8 mouse cellular contexts compared by ENCODE assay signal in genomic region chr7:118297613-118298012, GRCm38 (mm10). TPM values are rescaled to one million over a fixed set of nuclear protein-coding genes. Genes with fewer than 3 reads are reported as not detected.
A peak's percentile ranks its signal among the peaks of the same experiment; 100 is the strongest.
DNase-seq lines count a peak whose midpoint lies in the region; ATAC-seq and TF ChIP-seq lines count a peak whose summit lies in the region.

No protein-coding gene starts in this region.

- H3K36me3 ChIP-seq in hindbrain, postnatal 0 days (ENCODE audit: insufficient read depth, low read length), result no peaks in the 10 kb centered on the region

- ATAC-seq in hindbrain, postnatal 0 days, result peak; percentile 77
- ATAC-seq in megakaryocyte progenitor cell, adult 5-6 weeks (replicated peaks; ENCODE audit: poor library complexity), result peak; percentile 93

- H3K4me1 ChIP-seq in hindbrain, postnatal 0 days (ENCODE audit: insufficient read depth, low read length), result peaks cover 5% of the 10 kb centered on the region; the same call in 1 of the 2 replicates

- WGBS in hindbrain, postnatal 0 days, result 2% methylated on average over 13 of the region's 13 CpGs

- 0 out of 2 replicates have a peak overlapping the region, but pooled peaks have one; percentile 7 for H3K4me3 ChIP-seq in hindbrain, postnatal 0 days (ENCODE audit: low read length)
- no peak overlapping the region for H3K4me3 ChIP-seq in left cerebral cortex, adult 2 months

- 0 out of 2 replicates have a peak, but pooled peaks cover 5% of the 10 kb centered on the region for H3K9me3 ChIP-seq in hindbrain, postnatal 0 days (ENCODE audit: low read length)

- intact Hi-C loops in left cerebral cortex, adult 2 months (cut with DNase I), result loop anchor here (5.0 to 10.0 kb wide), 4 partner anchors 55 to 180 kb away; partner anchors contain the start of genes Rps15a and Smg1

- H3K9ac ChIP-seq in hindbrain, postnatal 0 days (replicated peaks; ENCODE audit: low read length), result 0 out of 2 replicates have a peak overlapping the region, but pooled peaks have one; percentile 13

- no peak overlapping the region for H3K27ac ChIP-seq in hindbrain, postnatal 0 days
- H3K27ac ChIP-seq in left cerebral cortex, adult 2 months, result no peak overlapping the region

- H3K4me2 ChIP-seq in hindbrain, postnatal 0 days (ENCODE audit: low read depth, low read length), result peak overlapping the region; percentile 38

- peak; percentile 62 for DNase-seq in Muller cell, postnatal 12 days (ENCODE audit: inconsistent ontology term)
- DNase-seq in cerebellum, postnatal 10 days, result peak; percentile 96 to 97
- peak; percentile 81 to 82 for DNase-seq in frontal cortex, postnatal 36 days (ENCODE audit: low spot score in 2 of 2)
- DNase-seq in hindbrain, postnatal 0 days (ENCODE audit: low spot score), result peak; percentile 95
- peak; percentile 77 to 88 for DNase-seq in left cerebral cortex, adult 2 months (ENCODE audit: extremely low spot score in 1 of 2, low spot score in 2 of 2)
- peak; percentile 86 for DNase-seq in right cerebral cortex, postnatal 14 days
- peak; percentile 86 for DNase-seq in urinary bladder, postnatal 25 days (ENCODE audit: low spot score)

- no peaks in the 10 kb centered on the region for H3K27me3 ChIP-seq in hindbrain, postnatal 0 days (ENCODE audit: insufficient read depth, low read length)

- TF ChIP-seq CTCF in hindbrain, postnatal 0 days (IDR thresholded peaks at IDR 0.05; ENCODE audit: low read depth), result peak; percentile 93
- TF ChIP-seq CTCF in left cerebral cortex, adult 2 months (IDR thresholded peaks at IDR 0.05), result peak; percentile 94

RNA-seq across cellular contexts. Expression of gene Smg1, which starts 54.1 kb away (rescaled TPM):
- 38.6 and 39.9 TPM in 2 replicates for total RNA-seq in hindbrain, postnatal 0 days (2014; rRNA removed)
- polyA plus RNA-seq in hindbrain, postnatal 0 days (2015; fragmentation: Nextera tagmentation; extraction: Ambion mirVana), result 15.4 and 15.9 TPM in 2 replicates
- 10 to 100 TPM; 82.4 to 85.4 TPM for total RNA-seq in left cerebral cortex, adult 2 months (2021)
- total RNA-seq in megakaryocyte progenitor cell, adult 5-6 weeks (2015), result 46.1 and 59.4 TPM in 2 replicates
- 36.5 and 48.0 TPM in 2 replicates for total RNA-seq in megakaryocyte progenitor cell, adult 5-6 weeks (2017)
